Mouse (Mus musculus) gastrocnemius, postnatal 36 days (tissue): ENCODE data around the gene Lat2. TPM values are rescaled to one million over a fixed set of nuclear protein-coding genes. Genes with fewer than 3 reads are reported as not detected.
A peak's percentile ranks its signal among the peaks of the same experiment; 100 is the strongest.

ENCODE experiments used
- DNase-seq, 2 experiments: peaks; one replicate each; pipeline ENCODE4 v3.0.0; 2022
- intact Hi-C: fragments of 180-260 bp; cut with DNase I; formaldehyde crosslinking; loops from one replicate; pipeline ENCODE4 v1.15.1; 2025
- total RNA-seq, 2 experiments: library from RNA; stranded (reverse); gene quantifications; 2 replicates each; pipeline ENCODE4 v1.2.3; 2021

Lat2 gene
- total RNA-seq, 2 experiments from 2014 or later: 1.4 TPM

GRCm38 (mm10) chr5:134576517-134577220, 38.2 kb downstream of the Lat2 start:
- no peak for DNase-seq
- intact Hi-C loops: no loop called here

GRCm38 (mm10) chr5:134575833-134576232, 39.0 kb downstream of the Lat2 start:
- intact Hi-C loops: no loop called here
- DNase-seq: no peak

- no peak for DNase-seq
- intact Hi-C loops: no loop called here
These were observed 42.2 kb downstream of the Lat2 start for GRCm38 (mm10) chr5:134572508-134573214.

- DNase-seq: peak in 1 of 2 experiments; percentile 27
- intact Hi-C loops: no loop called here
These were observed 42.9 kb downstream of the Lat2 start for GRCm38 (mm10) chr5:134571730-134572507.

- intact Hi-C loops: no loop called here
- no peak for DNase-seq
These were observed 45.8 kb downstream of the Lat2 start for GRCm38 (mm10) chr5:134568964-134569491.

- no peak for DNase-seq
- intact Hi-C loops: no loop called here
These were observed 46.8 kb downstream of the Lat2 start for GRCm38 (mm10) chr5:134568030-134568429.

GRCm38 (mm10) chr5:134567445-134567844, 47.4 kb downstream of the Lat2 start:
- intact Hi-C loops: no loop called here
- no peak for DNase-seq

GRCm38 (mm10) chr5:134565696-134566095, 49.1 kb downstream of the Lat2 start:
- intact Hi-C loops: no loop called here
- DNase-seq: no peak

GRCm38 (mm10) chr5:134564272-134564671, 50.6 kb downstream of the Lat2 start:
- DNase-seq: no peak
- intact Hi-C loops: no loop called here

GRCm38 (mm10) chr5:134560450-134561171, 54.2 kb downstream of the Lat2 start:
- no peak for DNase-seq
- intact Hi-C loops: no loop called here

- no peak for DNase-seq
- intact Hi-C loops: no loop called here
These were observed 54.8 kb downstream of the Lat2 start, which contains the start of gene Syna for GRCm38 (mm10) chr5:134560071-134560449. Gene Syna, minus strand, starts transcription at chr5:134560171.

GRCm38 (mm10) chr5:134555463-134556164, 59.2 kb downstream of the Lat2 start:
- peak; percentile 49 to 65 for DNase-seq
- intact Hi-C loops: no loop called here

GRCm38 (mm10) chr5:134553951-134554546, 60.8 kb downstream of the Lat2 start:
- intact Hi-C loops: no loop called here

GRCm38 (mm10) chr5:134552110-134552972, 62.5 kb downstream of the Lat2 start, which contains the start of gene Clip2:
Gene Clip2, minus strand, starts transcription at chr5:134552434.
- intact Hi-C loops: no loop called here

More at GRCm38 (mm10) chr5:134553951-134554546, 60.8 kb downstream of the Lat2 start:
- DNase-seq: no peak

GRCm38 (mm10) chr5:134551233-134552109, 63.4 kb downstream of the Lat2 start:
- DNase-seq: peak in 1 of 2 experiments; percentile 23
- intact Hi-C loops: loop anchor here (2.0 kb wide), 1 partner anchor 45 kb away; no protein-coding TSS in a partner anchor

More at GRCm38 (mm10) chr5:134552110-134552972, 62.5 kb downstream of the Lat2 start, which contains the start of gene Clip2:
- peak; percentile 98 to 99 for DNase-seq

- DNase-seq: no peak
- intact Hi-C loops: loop anchor here (2.0 kb wide), 1 partner anchor 44 kb away; no protein-coding TSS in a partner anchor
These were observed 64.0 kb downstream of the Lat2 start for GRCm38 (mm10) chr5:134550836-134551232.
